Mouse (Mus musculus): ENCODE measurements at regions not wholly inside any gene's neighbourhood (a gene's known extent, or its start where the extent isn't known, plus 50 kb on each side); places are given as distances from the start of the nearest gene placed in this dataset.

GRCm38 (mm10) chr19:28070386-28070785, 59.4 kb upstream of the Rfx3 start:
- ATAC-seq (no peak), DNase-seq (no peak)
- Histone ChIP-seq H3K9me3 (ENCODE audit: low read length) (no peaks in the 10 kb centered on the region), H3K4me2 (ENCODE audit: low read depth, low read length) (no peak overlapping the region), H3K36me3 (replicated peaks; ENCODE audit: insufficient read depth, low read length) (no peaks in the 10 kb centered on the region), H3K27me3 (ENCODE audit: insufficient read depth, low read length) (no peaks in the 10 kb centered on the region), H3K4me3 (ENCODE audit: low read depth, low read length) (no peak overlapping the region), H3K4me1 (ENCODE audit: insufficient read depth) (no peaks in the 10 kb centered on the region), H3K9ac (replicated peaks) (no peak overlapping the region), H3K27ac (ENCODE audit: low read depth) (no peak overlapping the region)
- 82% methylated on average over 3 of the region's 3 CpGs for WGBS (ENCODE audit: insufficient replicate concordance)
- TF ChIP-seq CTCF (IDR thresholded peaks at IDR 0.05; ENCODE audit: low read depth) (no peak), EP300 (IDR thresholded peaks at IDR 0.05; ENCODE audit: low read depth) (no peak)
